Mouse (Mus musculus) frontal cortex, postnatal 25 days (tissue): ENCODE results near the gene Gm30191.
"Not testable (repeated sequence)": the region's sequence is repeated elsewhere in the genome, so short reads cannot be mapped to it uniquely, and the experiment has no call there.

Experiments
- DNase-seq, 2 experiments: peaks; one replicate each; pipeline ENCODE4 v3.0.0; 2022; ENCODE audit warnings: low spot score in 2 of 2

The Gm30191 gene

GRCm38 (mm10) chr4:134287168-134287564 is 40.4 kb downstream of the Gm30191 start:
- DNase-seq = peak; percentile 90 to 95

- peak; percentile 33 to 41 for DNase-seq
These were observed 40.9 kb downstream of the Gm30191 start, which contains the start of gene Pdik1l for GRCm38 (mm10) chr4:134287575-134288025. Gene Pdik1l, minus strand, starts transcription at chr4:134287895.

- DNase-seq = no peak
These were observed 41.9 kb downstream of the Gm30191 start for GRCm38 (mm10) chr4:134288397-134289256.

- DNase-seq = peak; percentile 58 to 60
These were observed 45.3 kb downstream of the Gm30191 start for GRCm38 (mm10) chr4:134292067-134292466.

GRCm38 (mm10) chr4:134293061-134293691 is 46.4 kb downstream of the Gm30191 start:
- DNase-seq = no peak

- no peak for DNase-seq
These were observed 47.0 kb downstream of the Gm30191 start for GRCm38 (mm10) chr4:134293692-134294163.

- not testable (repeated sequence) for DNase-seq
These were observed 49.4 kb downstream of the Gm30191 start for GRCm38 (mm10) chr4:134296096-134296495.

- no peak for DNase-seq
These were observed 49.8 kb downstream of the Gm30191 start for GRCm38 (mm10) chr4:134296523-134296922.

GRCm38 (mm10) chr4:134297369-134297768 is 50.6 kb downstream of the Gm30191 start:
- DNase-seq = no peak

- no peak for DNase-seq
These were observed 52.1 kb downstream of the Gm30191 start for GRCm38 (mm10) chr4:134298626-134299497.

- DNase-seq = no peak
These were observed 52.7 kb downstream of the Gm30191 start for GRCm38 (mm10) chr4:134299498-134299810.
